Mouse (Mus musculus) kidney, adult 2 months (tissue): ENCODE results near the gene Plxna2.

Experiments used
- CTCF ChIP-seq: fragments of 200-500 bp; conservative IDR thresholded peaks from 2 replicates; pipeline ENCODE4 v1.5.1; 2011; ENCODE audit warnings: low read depth, mild to moderate bottlenecking, control low read depth, low read length, moderate library complexity, mixed read lengths; ENCODE audit not compliant: insufficient read depth, insufficient read length
- POLR2A ChIP-seq: fragments of 200-500 bp; IDR thresholded peaks from one replicate; pipeline ENCODE4 v1.6.1; 2011; ENCODE audit warnings: low read depth, low read length, control low read depth

DNA sequence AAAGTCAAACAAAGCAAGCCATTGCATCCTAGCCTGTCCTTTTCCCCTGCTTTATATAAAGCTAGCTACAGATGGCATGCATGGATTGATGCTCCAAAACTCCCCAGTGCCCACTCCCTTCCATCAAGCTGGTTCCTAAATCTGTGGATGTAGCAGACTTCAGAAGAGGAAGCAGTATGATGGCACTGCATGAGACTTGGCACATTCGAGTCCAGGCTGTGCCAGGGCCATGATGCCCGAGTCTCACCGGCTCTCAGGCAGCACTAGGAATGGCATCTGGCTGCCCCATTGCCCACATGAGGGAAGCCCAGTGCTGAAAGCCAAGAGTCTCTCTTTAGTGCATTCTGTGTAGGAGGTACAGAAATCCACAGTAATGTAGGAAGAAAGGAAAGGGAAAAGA is 39.7 kb upstream of the Plxna2 start:
- no peak for TF ChIP-seq POLR2A
- TF ChIP-seq CTCF: no peak
